Mouse (Mus musculus): ENCODE measurements at regions not wholly inside any gene's neighbourhood (a gene's known extent, or its start where the extent isn't known, plus 50 kb on each side); places are given as distances from the start of the nearest gene placed in this dataset.

GRCm38 (mm10) chr6:94921741-94922140, 195.3 kb upstream of the Kbtbd8 start:
- TF ChIP-seq POLR2A (IDR thresholded peaks at IDR 0.05; ENCODE audit: extremely low read depth, insufficient read depth, low read length), result no peak
- no peak for TF ChIP-seq CTCF (IDR thresholded peaks at IDR 0.05; ENCODE audit: extremely low read depth, insufficient read depth, low read length)

Measured in cortical plate, adult 2 months (tissue).